18 mouse cellular contexts compared by ENCODE assay signal in the genomic region with DNA sequence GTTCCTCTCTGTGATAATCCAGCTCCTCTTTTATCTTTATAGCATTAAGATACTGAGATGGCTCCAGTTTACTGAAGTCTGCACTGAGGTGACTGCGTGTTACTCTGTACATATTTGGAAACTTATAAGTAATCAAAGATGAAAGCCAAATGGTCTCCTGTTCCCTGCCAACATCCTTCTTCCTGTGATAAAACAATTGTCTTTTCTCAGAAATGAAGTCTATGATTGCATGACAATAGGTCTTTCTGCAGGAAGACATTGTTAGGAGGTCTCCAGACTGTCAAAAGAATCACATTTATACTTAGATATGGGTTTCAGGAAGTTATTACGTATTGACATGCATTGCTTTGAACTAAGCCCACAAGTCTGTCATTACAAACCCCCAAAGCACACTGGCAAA. TPM values are rescaled to one million over a fixed set of nuclear protein-coding genes. Genes with fewer than 3 reads are reported as not detected.
"Had no signal": no experiment of that assay in that cellular context is flagged by ENCODE, and none has a peak within 500 bp of the region (broad histone marks: within the 10 kb centered on the region; RNA-seq: fewer than 3 reads in every experiment).

No protein-coding gene starts in this region.

- H3K4me1 ChIP-seq: liver, embryonic 13.5 days had no signal

- H3K4me3 ChIP-seq: left cerebral cortex, adult 2 months; liver, embryonic 13.5 days had no signal

- H3K4me2 ChIP-seq: liver, embryonic 13.5 days; midbrain, embryonic 11.5 days had no signal

- H3K27ac ChIP-seq: left cerebral cortex, adult 2 months; liver, embryonic 13.5 days had no signal

- H3K9me3 ChIP-seq: liver, embryonic 13.5 days had no signal

- H3K27me3 ChIP-seq: liver, embryonic 13.5 days had no signal

- H3K36me3 ChIP-seq: liver, embryonic 13.5 days had no signal

- H3K9ac ChIP-seq: liver, embryonic 13.5 days had no signal

- DNase-seq: kidney, adult 18-20 months; kidney, adult 9 months; kidney, postnatal 14 days; kidney, postnatal 4 days; layer of hippocampus, adult 9-11 months; layer of hippocampus, postnatal 36 days; liver, embryonic 13.5 days; lung, postnatal 10 days; lung, postnatal 4 days; midbrain, embryonic 14.5 days; thymus, adult 18-20 months; thymus, postnatal 36 days had no signal

RNA-seq across cellular contexts. Expression of gene Sstr4, which starts 51.0 kb away (rescaled TPM):
- total RNA-seq: liver, adult 2 months; megakaryocyte-erythroid progenitor cell, adult 5-6 weeks had no signal
- polyA plus RNA-seq: liver, adult 2 months; liver, embryonic 13.5 days; liver, embryonic 16.5 days; testis, adult 2 months had no signal
